Mouse (Mus musculus) stomach, postnatal 0 days (tissue): ENCODE data around the gene Piga.

Experiments
- CTCF ChIP-seq: IDR thresholded peaks from 2 replicates; pipeline ENCODE4 v1.5.1; 2016; ENCODE audit warnings: antibody characterized with exemption, low read depth, mild to moderate bottlenecking, moderate library complexity
- EP300 ChIP-seq: optimal IDR thresholded peaks from 2 replicates; pipeline ENCODE3; 2016; ENCODE audit warnings: antibody characterized with exemption

GRCm38 (mm10) chrX:164445601-164446000 lies 26.0 kb downstream of the Piga start:
- TF ChIP-seq CTCF (no peak), EP300 (no peak)
